Mouse (Mus musculus) activated CD4-positive, CD25-positive, alpha-beta regulatory T cell, adult 9 weeks (primary cell): ENCODE measurements around the gene 1110032F04Rik. TPM values are rescaled to one million over a fixed set of nuclear protein-coding genes. Genes with fewer than 3 reads are reported as not detected.

ENCODE experiments used
- polyA plus RNA-seq: library from polyadenylated mRNA; unstranded; fragments of 100-300 nt; shearing (Covaris generic); gene quantifications from one replicate; pipeline ENCODE4 v1.2.1, GENCODE M21; 2017

1110032F04Rik gene
- polyA plus RNA-seq: 3.0 TPM

GRCm38 (mm10) chr3:68869211-68869690 lies at the start of gene 1110032F04Rik:
TSS of gene 1110032F04Rik (plus strand) at chr3:68869586.

Other genes starting within 250 kb of the 1110032F04Rik start
- not detected for gene Il12a, start 178.9 kb upstream of the 1110032F04Rik start, polyA plus RNA-seq
- 264 TPM for gene Ift80, start 135.0 kb downstream of the 1110032F04Rik start, polyA plus RNA-seq
- 697 TPM for gene Smc4, start 135.2 kb downstream of the 1110032F04Rik start, polyA plus RNA-seq
- 26.9 TPM for gene Trim59, start 175.2 kb downstream of the 1110032F04Rik start, polyA plus RNA-seq